In genomic region chr14:55713007-55713728, GRCm38 (mm10) we compare ENCODE assay signal across 8 mouse cellular contexts. TPM values are rescaled to one million over a fixed set of nuclear protein-coding genes. Genes with fewer than 3 reads are reported as not detected.
DNase-seq lines count a peak whose midpoint lies in the region; TF ChIP-seq lines count a peak whose summit lies in the region.

No protein-coding gene starts in this region.

- peaks cover 32% of the 10 kb centered on the region for H3K4me1 ChIP-seq in embryonic facial prominence, embryonic 10.5 days

- H3K9me3 ChIP-seq in embryonic facial prominence, embryonic 10.5 days: no peaks in the 10 kb centered on the region

- no peak overlapping the region for H3K27ac ChIP-seq in gastrocnemius, adult 2 months
- no peak overlapping the region for H3K27ac ChIP-seq in embryonic facial prominence, embryonic 10.5 days (replicated peaks)

- H3K27me3 ChIP-seq in embryonic facial prominence, embryonic 10.5 days (replicated peaks; ENCODE audit: low read depth, poor library complexity, severe bottlenecking): peaks cover 30% of the 10 kb centered on the region

- peak overlapping the region; percentile 48 for H3K4me3 ChIP-seq in gastrocnemius, adult 2 months
- H3K4me3 ChIP-seq in embryonic facial prominence, embryonic 10.5 days: peak overlapping the region; percentile 39

- intact Hi-C loops in gastrocnemius, adult 2 months (cut with DNase I): no loop called here

- H3K36me3 ChIP-seq in embryonic facial prominence, embryonic 10.5 days (replicated peaks): peaks cover 20% of the 10 kb centered on the region

- TF ChIP-seq CTCF in gastrocnemius, adult 2 months (IDR thresholded peaks at IDR 0.05): no peak

- WGBS in embryonic facial prominence, embryonic 10.5 days: 12% methylated on average over 25 of the region's 25 CpGs

- peak; percentile 53 for DNase-seq in gastrocnemius, adult 2 months
- DNase-seq in gastrocnemius, postnatal 10 days: no peak
- peak; percentile 30 for DNase-seq in embryonic facial prominence, embryonic 10.5 days (ENCODE audit: low spot score)
- DNase-seq in kidney, adult 11 months: peak; percentile 85
- DNase-seq in lung, adult 18-20 months: peak; percentile 82 to 88
- DNase-seq in layer of hippocampus, adult 11-12 months (ENCODE audit: low spot score): no peak
- DNase-seq in cerebellum, postnatal 14 days: no peak
- DNase-seq in cerebellum, adult 18-20 months: no peak

RNA-seq across cellular contexts. Expression of gene Tgm1, which starts 0.6 kb away (rescaled TPM):
- under 1 TPM in 1 of 2 experiments, not detected in 1; 0.11 TPM for total RNA-seq in gastrocnemius, adult 2 months (2021)
- under 1 TPM; 0.19 to 0.50 TPM for total RNA-seq in gastrocnemius, postnatal 10 days (2021)
- polyA plus RNA-seq in embryonic facial prominence, embryonic 10.5 days (2016; fragmentation: Nextera tagmentation; extraction: Ambion mirVana): 0.70 and 0.90 TPM in 2 replicates

RNA-seq across cellular contexts. Expression of gene Rabggta, which starts 8.9 kb away (rescaled TPM):
- total RNA-seq in gastrocnemius, adult 2 months (2021): 10 to 100 TPM in 1 of 2 experiments, 1 to 10 TPM in 1; 9.8 to 10.6 TPM
- 10 to 100 TPM in 1 of 2 experiments, 1 to 10 TPM in 1; 9.4 to 10.2 TPM for total RNA-seq in gastrocnemius, postnatal 10 days (2021)
- 29.7 and 35.3 TPM in 2 replicates for polyA plus RNA-seq in embryonic facial prominence, embryonic 10.5 days (2016; fragmentation: Nextera tagmentation; extraction: Ambion mirVana)

RNA-seq across cellular contexts. Expression of gene Tinf2, which starts 31.5 kb away (rescaled TPM):
- total RNA-seq in gastrocnemius, adult 2 months (2021): 10 to 100 TPM; 10.4 to 13.1 TPM
- total RNA-seq in gastrocnemius, postnatal 10 days (2021): 10 to 100 TPM; 11.7 to 14.9 TPM
- polyA plus RNA-seq in embryonic facial prominence, embryonic 10.5 days (2016; fragmentation: Nextera tagmentation; extraction: Ambion mirVana): 65.8 and 69.2 TPM in 2 replicates

RNA-seq across cellular contexts. Expression of gene Dhrs1, which starts 32.3 kb away (rescaled TPM):
- 10 to 100 TPM; 29.1 to 33.0 TPM for total RNA-seq in gastrocnemius, adult 2 months (2021)
- 10 to 100 TPM; 33.2 to 33.3 TPM for total RNA-seq in gastrocnemius, postnatal 10 days (2021)
- polyA plus RNA-seq in embryonic facial prominence, embryonic 10.5 days (2016; fragmentation: Nextera tagmentation; extraction: Ambion mirVana): 57.4 and 69.6 TPM in 2 replicates

RNA-seq across cellular contexts. Expression of gene Nop9, which starts 32.3 kb away (rescaled TPM):
- 10 to 100 TPM in 1 of 2 experiments, 1 to 10 TPM in 1; 9.8 to 10.4 TPM for total RNA-seq in gastrocnemius, adult 2 months (2021)
- total RNA-seq in gastrocnemius, postnatal 10 days (2021): 10 to 100 TPM; 13.4 to 15.2 TPM
- polyA plus RNA-seq in embryonic facial prominence, embryonic 10.5 days (2016; fragmentation: Nextera tagmentation; extraction: Ambion mirVana): 59.1 and 64.5 TPM in 2 replicates

Comparison
In these comparisons a context has a peak if more than half of its experiments do, and no peak if none do; other contexts are left out.
1. DNase-seq: peak in gastrocnemius, adult 2 months (single experiment), embryonic facial prominence, embryonic 10.5 days (single experiment), kidney, adult 11 months (single experiment) and lung, adult 18-20 months (2 of 2); none in gastrocnemius, postnatal 10 days (single experiment), layer of hippocampus, adult 11-12 months (single experiment), cerebellum, postnatal 14 days (0 of 2) and cerebellum, adult 18-20 months (0 of 2).